Mouse (Mus musculus): ENCODE measurements around the gene 1700019N19Rik.

DNA sequence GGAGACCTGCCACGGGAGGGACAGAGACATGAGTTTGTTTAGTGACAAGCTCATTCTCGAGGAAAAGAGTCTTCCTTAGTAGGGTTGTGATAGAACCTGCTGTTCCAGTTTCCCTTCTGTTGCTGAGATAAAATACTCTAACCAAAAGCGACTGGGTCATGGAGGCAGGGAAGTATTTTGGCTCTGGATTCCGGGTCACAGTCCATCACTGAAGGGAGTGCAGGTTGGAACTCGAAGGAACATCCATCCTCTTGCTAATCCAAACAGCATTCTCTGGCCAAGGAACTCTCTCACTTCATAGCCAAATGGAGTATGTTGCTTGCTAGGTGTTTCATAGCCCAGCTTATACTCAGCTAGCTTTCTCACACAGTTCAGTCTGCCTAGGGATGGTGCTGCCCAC, 17.8 kb downstream of the 1700019N19Rik start:
- TF ChIP-seq POLR2A (IDR thresholded peaks at IDR 0.05; ENCODE audit: borderline replicate concordance, control insufficient read depth, low read depth, low read length) (no peak), CTCF (IDR thresholded peaks at IDR 0.05; ENCODE audit: control insufficient read depth, insufficient read depth, low read length) (no peak)
